Mouse (Mus musculus) heart, adult 2 months (tissue): ENCODE results near the gene Tns3.

ENCODE experiments used
- CTCF ChIP-seq: fragments of 200-600 bp; IDR thresholded peaks from 2 replicates; pipeline ENCODE4 v1.8.1; 2022; ENCODE audit warnings: antibody characterized with exemption, mild to moderate bottlenecking, moderate library complexity
- EP300 ChIP-seq: fragments of 200-500 bp; IDR thresholded peaks from 2 replicates; pipeline ENCODE4 v1.6.1; 2011; ENCODE audit warnings: low read depth, low read length, control low read depth; ENCODE audit not compliant: insufficient read depth

DNA sequence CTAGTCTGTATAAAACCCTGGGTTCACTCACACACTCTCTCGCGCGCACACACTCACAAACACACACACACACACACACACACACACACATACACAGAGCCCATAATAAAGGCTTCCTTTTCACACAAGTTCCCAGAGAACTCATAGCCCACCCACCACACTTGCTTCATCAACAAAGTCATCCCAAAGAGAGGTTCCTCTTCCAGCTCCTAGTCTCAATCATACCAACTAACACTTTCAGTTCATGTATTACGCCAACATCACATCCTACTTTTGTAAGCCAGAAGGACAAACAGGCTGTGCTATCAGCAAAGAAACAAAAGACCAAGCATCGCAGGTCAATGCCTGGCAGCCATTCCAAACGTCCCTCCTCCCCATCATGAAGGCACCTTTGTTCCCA is 89.8 kb downstream of the Tns3 start:
- TF ChIP-seq CTCF (no peak), EP300 (no peak)
